Mouse (Mus musculus): Measurements from ENCODE around the gene Ranbp3l.

Gene Ranbp3l

DNA sequence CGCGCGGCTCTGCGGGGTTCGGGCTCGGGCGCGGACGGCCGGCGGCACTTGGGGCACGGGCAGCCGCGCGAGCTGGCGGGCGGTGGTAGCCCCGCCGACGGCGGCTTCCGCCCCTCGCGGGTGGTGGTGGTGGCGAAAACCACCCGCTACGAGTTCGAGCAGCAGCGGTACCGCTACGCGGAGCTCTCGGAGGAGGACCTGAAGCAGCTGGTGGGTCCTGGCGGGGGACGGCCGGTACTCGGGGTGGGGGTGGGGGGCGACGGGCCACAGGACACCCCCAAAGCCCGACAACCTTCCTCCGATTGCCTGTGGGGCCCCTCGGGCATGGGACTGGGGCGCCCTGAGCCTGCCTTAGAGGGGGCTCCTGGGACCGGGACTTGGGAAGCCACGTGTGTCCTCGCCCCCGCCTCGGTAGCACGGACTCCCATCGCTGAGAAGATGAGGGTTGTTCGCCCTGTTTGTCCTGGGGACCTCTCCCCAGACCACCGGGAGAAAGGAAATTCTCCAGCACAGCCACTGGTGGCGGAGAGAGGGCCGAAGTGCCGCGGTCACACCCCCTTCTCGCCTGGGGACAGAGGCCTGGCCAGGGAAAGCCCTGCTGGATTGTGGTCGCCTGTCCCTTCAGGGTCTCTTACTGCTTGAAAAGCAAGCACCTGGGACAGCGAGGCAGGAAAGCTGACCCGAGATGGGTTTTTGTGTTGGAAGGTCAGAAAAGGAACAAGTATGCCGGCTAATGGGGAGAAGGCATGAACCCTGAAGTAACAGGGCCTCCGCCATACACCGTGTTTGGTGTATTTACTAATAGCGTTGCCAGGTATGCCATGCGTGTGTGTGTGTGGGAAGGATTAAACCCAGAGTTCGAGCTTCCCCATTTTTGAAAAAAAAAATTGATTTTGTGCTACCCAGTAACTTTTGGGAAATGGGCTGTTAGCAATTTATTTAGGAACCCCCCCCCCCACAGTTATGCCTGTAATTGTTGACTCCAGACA lies 104.1 kb downstream of the Ranbp3l start:
- peak; percentile 49 for DNase-seq

DNA sequence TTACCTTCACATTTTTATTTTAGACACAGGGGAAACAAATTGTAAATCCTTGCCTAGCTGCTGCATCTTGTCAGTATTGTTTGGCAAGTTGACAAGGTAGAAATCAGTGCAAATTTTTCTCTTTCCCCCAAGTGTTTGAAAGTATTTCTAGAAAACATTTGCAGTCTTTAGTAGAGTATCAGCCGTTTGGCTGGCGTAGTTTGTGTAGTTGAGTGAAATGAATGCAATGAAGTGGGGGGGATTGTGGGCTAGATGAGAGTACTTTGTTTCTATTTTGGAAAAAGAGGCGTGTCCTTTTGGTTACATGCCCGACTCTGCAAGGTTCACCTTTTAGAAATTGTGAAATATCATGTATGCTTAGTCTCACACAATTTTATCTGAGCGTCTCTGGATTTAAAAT lies 104.9 kb downstream of the Ranbp3l start:
- DNase-seq = no peak

DNA sequence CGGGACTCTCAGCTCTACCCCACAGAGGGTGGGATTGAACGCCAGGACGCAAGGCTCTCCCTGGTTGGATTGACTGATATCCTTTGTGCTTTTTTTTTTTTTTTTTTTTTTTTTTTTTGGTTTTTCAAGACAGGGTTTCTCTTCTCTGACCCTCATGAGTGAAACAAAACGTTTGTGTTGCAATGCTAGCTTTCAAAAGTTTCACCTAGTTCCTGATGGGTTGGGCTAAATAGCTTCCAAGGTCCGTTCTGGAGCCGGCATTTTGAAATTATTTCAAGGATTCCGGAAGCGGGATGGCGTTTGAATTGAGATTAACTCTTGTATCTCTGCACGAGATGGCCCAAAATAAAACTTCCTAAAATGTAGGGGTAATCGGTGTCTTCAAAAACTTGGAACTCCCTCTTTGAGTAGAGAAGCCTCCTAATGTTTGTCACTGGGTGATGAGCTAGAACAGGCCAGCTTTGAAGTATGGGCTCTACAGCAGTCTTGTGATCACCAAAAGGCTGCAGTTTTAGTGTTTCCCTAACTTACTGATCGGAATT lies 105.4 kb downstream of the Ranbp3l start:
- no peak for DNase-seq

DNA sequence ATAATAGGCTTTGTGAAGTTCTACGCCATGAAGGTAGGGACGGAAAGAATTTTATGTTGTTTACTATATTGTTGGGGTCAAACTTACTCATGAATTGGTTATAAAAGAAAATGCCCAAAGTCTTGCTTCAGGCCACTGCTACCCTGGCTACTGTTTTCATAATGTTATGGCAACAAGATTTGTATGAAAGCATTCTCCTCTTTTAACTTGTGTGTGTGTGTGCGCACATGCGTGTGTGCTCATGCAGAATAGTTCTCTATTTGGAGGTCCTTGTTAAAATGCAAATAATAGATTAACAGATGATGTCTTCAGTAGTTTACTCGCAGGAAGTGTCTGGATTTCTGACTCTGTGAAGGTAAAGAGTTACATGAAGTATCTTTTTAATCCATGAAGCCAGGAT lies 105.9 kb downstream of the Ranbp3l start:
- no peak for DNase-seq

DNA sequence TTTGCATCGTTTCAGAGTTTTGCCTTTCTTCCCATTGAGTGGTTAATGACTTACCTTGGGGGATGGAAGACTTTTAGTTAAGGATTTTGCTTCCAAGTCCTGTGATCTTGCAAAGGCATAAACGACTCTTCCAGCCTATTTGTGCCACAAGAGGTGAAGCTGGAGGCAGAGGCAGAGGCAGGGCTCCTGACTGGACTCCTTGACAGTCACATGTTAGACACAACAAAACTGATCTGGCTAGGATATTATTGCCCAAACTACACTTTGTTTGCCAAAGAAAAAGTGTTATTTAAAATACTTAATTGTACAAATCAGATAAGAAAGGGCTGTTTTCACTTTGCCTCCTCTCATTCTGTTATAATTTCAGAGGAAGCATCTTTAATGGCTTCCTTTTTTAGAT lies 106.4 kb downstream of the Ranbp3l start:
- no peak for DNase-seq

DNA sequence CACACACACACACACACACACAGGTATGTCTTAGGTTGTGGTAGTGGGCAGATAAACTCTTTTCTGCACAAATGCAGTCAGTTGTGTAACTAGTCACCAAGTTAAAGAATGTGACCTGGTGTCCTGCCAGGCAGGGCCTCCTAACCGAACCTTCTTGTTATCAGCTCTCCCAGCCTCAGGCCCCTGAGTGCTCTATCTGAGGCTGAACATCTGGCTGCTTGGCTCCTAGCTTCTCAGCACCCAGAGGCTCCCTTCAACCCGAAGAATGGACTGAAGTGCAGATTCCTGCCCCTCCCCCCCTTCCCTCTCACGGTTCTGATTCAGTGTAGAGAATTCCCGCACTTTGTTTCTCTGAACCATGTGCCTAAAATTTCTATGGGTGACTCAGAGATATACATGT lies 106.9 kb downstream of the Ranbp3l start:
- DNase-seq = no peak

DNA sequence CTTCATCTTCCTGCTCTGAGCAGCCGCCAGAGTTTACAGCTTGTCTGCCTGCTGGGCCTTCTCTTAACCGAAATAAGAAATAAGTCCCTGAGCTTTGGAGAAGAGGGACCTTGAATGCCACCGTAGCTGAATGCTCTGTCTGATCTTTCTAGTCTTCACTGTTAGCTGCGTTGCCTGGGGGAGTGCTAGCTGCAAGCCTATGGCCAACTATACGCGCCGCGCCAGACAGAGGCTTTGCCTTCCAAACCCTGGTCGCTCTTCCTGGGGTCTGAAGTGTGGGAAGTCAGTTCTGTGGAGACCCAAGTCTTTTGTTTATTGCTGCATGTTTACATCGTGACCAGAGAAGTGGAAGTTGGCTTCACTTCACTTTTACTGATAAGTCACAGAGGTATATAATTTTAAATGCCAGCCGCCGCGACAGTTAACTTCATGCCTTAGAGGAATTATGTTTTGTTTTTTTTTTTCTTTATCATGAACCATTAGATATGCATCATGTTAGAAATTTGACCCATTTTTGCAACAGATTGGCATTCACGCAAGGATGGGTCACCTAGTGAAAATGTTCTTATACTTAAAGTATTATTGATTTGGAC lies 108.0 kb downstream of the Ranbp3l start:
- no peak for DNase-seq

DNA sequence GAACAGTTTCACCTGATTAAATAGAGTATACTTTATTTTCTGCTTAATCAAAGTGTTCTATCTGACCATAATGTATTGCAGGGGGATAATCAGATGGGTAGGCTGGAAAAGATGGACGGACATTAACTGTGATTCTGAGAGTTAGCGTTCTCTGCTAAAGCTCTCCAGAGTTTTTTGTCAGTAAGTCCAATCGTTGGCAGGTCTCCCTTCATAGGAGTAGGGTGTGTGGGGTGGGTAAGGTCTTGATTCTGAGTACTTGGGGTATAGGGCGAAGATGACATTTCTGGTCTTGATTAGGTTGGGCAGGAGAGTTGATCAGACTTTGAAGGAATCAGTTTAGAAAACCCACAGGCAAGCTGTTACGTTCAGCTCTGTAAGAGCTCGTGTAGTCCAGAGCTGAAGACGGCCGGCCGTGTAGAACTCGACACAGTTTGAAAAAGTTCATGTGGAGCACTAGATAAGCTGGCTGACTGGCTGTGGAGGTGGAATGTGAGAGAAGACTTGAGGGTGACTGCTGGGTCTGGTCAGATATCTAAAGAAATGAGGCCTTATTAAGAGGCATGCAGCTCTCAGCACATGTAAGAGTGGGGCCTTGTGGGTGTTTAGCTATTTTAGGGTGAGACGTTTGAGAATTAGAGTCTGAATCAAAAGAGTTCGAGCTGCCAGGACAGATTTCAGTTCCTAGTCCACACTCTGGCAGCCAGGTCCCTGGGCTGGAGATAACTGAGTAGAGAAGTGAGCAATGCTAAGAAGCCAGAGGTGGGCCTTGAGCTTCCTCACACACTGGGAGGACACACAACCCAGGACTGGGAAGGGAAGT lies 110.9 kb downstream of the Ranbp3l start:
- DNase-seq = no peak

DNA sequence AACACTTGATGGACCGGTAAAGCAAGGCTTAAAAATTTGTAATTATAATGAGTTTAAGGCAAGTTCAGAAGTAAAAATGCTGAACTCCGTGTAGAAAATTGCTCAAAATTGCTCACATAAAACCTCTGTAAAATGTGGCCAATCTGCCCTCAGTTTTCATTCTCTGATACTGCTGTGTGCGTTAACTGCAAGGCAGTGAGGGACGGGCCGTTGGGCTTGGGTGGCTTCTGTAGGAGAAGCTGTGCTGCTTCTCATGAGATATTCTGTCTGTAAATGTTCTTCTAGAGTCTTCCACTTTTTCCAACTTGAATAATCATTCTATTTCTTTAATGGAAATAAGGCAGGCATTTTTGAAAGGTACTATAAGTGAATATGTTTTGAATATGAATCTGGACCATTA lies 111.9 kb downstream of the Ranbp3l start:
- DNase-seq = no peak

DNA sequence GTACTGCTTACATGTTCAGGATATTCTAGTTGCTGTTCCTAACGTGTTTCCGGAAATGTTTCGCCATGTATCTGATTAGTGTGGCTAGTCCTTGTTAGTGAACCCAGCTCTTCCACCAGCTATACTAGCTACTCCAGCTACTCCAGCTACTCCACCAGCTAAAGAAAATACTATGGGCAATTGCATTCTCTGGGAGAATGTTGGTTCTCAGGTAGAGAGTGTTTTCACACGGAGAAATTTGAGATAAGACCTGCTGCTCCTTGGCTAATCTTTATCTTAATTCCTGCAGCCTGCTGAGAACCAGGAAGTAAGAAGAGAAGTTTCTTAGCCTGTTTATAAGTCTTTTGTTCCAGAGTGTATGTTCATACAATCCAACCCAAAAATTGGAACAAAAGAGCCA lies 112.5 kb downstream of the Ranbp3l start:
- DNase-seq = no peak

DNA sequence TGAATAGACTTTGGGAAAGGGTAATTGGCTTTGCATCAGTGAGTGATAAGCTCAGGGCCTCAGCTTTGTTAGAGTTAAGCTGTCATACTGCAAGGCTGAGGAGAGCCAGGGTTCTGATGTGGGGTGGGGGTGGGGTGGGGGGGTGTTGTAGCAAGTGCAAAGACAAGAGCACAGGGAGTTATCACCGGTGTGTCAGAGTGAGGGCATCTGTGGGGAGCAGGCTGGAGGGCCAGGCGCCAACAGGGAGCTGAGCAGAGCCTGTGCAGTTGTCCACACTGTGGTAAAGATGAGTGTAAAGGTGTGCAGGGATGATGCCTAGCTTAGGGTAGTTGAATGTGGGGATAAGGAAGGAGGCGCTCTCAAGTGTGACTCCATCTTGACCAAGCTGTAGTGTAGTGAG lies 113.5 kb downstream of the Ranbp3l start:
- DNase-seq = no peak

DNA sequence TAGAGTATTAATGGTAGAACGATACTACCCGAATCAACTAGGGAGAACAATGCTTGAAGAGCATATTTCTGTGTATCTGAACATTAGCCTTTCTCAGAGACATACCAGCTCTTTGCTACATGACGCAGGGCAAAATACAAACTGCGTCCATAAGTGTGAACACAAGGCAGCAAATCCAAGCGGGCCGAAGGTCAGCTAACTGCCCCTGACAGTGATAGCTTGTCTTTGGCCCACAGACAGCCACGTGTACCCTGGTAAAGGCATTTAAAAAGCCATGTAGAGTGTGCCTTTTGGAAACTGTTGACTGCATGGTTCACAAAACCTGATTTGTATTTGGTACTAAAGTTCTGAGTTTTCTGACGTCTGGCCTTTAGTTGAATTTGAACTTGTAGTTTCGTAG lies 115.0 kb downstream of the Ranbp3l start:
- DNase-seq = no peak

DNA sequence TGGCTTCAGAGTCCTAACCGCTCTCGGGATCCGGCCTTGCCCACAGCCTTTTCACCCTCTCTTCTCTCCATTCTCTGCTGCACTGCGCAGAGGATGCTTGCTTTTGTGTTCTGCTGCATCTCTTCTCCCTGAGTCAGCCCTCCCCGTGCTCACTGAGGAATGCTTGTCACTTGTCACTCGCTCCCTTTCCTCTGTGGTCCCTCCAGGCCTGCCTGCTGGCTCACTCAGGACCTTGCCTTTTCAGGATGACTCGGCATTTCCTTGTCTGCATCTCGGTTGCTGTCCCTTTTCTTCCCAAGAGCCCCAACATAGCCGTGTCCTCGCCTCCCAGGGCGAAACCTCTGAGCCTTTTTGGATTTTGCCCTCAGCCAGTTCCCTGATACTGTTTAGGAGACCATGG lies 119.1 kb downstream of the Ranbp3l start:
- DNase-seq = no peak

DNA sequence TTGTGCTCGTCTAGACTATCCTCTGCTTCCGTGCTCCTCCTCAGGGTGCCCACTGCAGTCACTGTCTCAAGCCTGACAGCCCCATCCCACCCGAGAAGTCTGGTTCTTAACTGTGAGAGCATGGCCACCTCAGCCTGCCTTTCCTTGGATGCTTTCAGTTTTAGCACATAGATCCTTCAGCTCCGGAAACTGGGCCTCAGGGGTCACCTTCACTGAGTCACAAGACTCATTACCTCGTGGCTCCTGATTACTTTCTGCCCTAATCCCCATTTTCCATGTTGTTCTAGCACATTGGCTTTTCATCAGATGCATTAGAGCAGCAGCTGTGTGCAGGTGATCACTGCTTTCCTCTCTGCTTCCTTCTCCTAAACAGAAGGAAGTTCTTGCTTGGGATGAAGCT lies 119.7 kb downstream of the Ranbp3l start:
- DNase-seq = no peak

DNA sequence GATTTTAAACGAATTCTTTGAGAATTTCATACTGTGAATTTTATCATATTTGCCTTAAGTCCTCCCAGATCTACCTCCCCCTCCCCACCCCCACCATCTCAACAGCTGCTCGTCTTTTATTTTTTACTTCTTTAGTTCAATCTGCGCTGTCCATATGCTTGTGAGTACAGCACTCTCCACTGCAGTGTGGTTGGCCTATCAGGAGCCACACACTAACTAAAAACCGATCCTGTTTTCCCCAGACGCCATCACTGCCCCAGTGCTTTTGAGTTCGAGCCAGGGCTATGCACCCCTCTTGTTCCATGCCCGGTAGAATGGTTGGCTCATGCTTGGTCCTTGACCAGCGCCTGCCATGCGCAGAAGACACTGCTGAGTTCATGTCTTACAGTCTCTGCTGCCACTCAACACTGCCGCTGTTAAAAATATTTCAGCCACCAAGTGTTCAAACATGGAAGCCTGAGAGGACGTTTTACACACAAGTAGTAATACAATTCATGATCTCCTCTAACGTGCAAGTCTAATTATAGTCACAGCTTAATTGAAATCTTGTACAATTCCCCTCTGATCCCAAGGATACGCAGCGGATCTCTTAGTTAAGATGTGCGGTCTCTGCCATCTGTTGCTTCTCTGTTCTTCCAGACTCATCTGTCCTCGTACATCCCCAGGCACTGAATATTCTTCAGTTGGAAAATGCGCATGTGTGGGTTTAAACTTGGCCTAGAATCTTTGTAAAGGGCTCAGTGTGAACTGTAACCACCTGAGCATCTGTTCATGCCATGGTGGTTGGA lies 120.3 kb downstream of the Ranbp3l start:
- no peak for DNase-seq

DNA sequence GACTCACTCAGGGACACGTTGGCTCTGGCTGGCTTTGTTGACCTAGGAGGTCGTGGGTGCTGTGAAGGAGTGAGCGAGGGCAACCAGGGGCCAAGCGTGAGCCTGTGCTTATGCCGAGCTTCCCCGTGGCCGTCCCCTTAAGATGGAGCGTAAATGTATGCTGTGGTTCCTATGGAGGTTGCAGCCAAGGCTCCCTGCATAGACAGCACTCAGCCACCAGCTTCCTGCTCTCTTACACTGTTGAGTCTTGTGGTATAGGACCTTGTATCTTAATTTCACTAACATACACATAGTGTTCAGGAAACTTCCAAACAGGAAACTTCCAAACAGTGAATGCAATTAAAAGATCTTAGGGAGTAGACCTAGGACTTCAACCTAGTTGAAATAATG lies 120.9 kb downstream of the Ranbp3l start:
- no peak for DNase-seq

DNA sequence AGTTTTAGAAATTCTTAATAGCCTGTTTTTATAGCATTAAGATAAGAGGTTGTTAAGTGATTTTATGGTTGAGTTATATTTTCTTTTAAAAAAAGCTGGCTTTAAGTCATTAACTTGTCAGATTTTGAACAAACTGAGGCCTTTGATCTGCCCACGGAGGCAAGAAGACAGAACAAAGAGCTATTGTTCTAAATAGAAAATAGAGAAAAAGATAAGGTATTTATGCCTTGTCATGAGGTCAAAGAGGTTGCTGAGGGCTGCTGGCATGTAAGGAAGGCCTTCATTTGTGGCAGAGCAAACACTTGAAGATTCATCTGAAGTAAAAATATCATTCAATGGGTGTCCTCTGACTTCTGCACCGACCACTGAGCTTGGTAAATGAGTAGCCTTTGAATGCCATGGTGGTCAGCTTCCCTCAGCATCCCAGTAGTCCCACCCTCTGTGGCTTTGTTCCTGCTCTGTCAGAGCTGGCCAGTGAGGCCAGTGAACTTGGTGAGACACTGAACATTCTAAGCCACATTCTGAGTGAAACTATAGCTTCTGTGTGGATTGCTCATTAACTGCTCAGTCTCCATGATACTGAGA lies 121.5 kb downstream of the Ranbp3l start:
- DNase-seq = no peak

DNA sequence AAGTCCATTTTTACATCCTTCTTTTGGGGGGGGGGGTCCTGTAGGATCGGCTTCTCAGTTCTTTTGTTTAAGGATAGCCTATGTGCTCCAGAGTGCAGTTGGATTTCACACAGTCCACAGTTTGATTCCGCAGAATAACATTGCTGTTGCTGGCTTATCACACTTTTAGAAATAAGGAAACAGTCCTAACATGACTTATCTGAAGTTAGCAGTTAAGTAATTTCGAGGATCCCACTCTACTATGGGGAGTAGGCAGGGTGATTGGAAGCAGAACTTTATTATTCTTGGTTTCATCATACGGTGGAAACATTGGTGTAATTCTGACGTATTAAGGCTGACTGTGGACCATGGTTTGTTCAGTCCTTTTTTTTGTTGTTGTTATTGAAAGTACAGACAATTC lies 122.9 kb downstream of the Ranbp3l start:
- DNase-seq = no peak

DNA sequence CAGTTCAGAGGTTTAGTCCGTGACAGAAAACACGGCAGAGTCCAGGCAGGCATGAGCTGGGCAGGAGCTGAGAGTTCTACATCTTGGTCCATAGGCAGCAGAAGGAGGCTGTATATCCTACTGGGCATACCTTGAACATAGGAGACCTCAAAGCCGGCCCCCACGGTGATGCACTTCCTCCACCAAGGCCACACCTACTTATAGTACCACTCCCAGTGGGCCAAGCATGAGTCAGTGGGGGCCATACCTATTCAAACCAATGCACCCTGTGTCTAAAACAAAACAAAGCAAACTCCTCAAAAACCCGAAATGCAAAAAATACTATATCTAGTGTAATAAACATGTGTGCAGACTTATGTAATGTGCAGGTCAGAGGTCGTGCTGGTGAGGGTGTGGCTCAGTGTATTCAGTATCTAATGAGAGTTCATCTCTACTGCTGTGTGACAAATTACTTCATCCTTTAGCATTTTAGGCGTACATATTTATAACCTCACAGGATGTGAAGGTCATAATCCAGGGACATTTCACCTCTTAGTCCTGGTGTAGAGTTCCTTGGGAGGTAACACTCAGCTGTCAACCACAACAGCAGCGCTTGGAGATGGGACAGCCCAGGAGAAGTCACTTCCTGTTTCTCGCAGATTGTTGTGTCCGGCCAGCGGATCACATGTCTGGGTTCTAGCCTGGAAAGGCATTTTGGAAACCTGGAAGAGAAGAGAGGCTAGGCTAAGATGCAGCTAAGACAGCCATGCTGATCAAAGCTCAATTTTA lies 126.0 kb downstream of the Ranbp3l start:
- no peak for DNase-seq

DNA sequence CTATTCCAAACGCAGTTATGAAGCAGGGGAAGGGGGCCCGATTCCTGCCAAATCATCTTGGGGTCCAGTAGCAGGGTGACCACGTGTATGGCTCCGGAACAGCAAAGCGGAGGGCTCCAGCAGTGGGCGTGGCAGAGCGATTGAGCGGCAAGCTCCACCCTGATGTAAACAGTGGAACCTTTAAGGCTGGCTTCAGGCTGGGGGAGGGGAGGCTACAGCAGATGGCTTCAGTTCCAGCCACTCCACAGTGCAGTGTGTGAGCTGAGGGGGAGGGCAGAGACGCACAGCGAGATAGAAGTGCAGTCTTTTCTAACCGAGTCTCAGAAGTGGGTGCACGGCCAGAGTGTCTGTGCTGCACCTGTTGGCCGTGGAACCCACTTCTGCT lies 126.6 kb downstream of the Ranbp3l start:
- peak; percentile 46 for DNase-seq

DNA sequence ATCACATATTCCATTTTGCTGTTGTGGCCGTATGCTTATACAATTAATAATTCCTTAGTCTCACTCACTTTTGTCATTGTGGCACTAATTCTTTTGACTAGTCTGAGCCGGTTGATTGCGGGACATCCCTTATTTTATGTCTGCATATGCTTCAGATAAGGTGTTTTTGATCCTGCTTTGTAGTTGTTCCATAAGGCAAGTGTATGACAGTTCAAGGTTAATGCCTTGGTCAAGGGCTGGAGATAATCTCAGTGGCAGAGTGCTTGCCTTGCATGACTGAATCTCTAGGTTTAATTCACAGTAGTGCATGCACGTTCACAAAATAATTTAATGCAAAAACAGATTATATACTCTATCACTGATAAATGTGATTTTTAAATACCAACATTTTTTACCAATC lies 129.1 kb downstream of the Ranbp3l start:
- no peak for DNase-seq
